Mouse (Mus musculus): ENCODE measurements around the gene Rtn4r. TPM values are rescaled to one million over a fixed set of nuclear protein-coding genes. Genes with fewer than 3 reads are reported as not detected.

Gene Rtn4r
- polyA plus RNA-seq, 1 experiment from 2014 or later: 1.1 TPM

GRCm38 (mm10) chr16:18084262-18084661, 43.2 kb upstream of the Rtn4r start:
- H3K4me1 ChIP-seq (ENCODE audit: control insufficient read depth, insufficient read depth, low read length): no peaks in the 10 kb centered on the region; the same call in 1 of the 2 replicates
- no peak overlapping the region for H3K9ac ChIP-seq (replicated peaks; ENCODE audit: low read length)
- H3K27me3 ChIP-seq (ENCODE audit: control insufficient read depth, insufficient read depth, low read length): no peaks in the 10 kb centered on the region
- H3K9me3 ChIP-seq (replicated peaks; ENCODE audit: control insufficient read depth, low read length): no peaks in the 10 kb centered on the region
- no peaks in the 10 kb centered on the region for H3K36me3 ChIP-seq (replicated peaks; ENCODE audit: control insufficient read depth, insufficient read depth, low read depth, low read length)
- no peak overlapping the region for H3K4me3 ChIP-seq (ENCODE audit: low read depth, low read length)
- no peak overlapping the region for H3K27ac ChIP-seq (replicated peaks; ENCODE audit: low read depth, low read length)
- DNase-seq (ENCODE audit: low spot score) (no peak), ATAC-seq (replicated peaks; ENCODE audit: insufficient number of reproducible peaks, low FRiP score, low TSS enrichment, low read depth) (no peak)
- no peak overlapping the region for H3K4me2 ChIP-seq (ENCODE audit: low read depth, low read length)
- WGBS: 91% methylated on average over 7 of the region's 7 CpGs

- Histone ChIP-seq H3K27ac (replicated peaks; ENCODE audit: low read depth, low read length) (no peak overlapping the region), H3K4me3 (ENCODE audit: low read depth, low read length) (no peak overlapping the region), H3K9ac (replicated peaks; ENCODE audit: low read length) (no peak overlapping the region), H3K9me3 (replicated peaks; ENCODE audit: control insufficient read depth, low read length) (no peaks in the 10 kb centered on the region), H3K4me2 (ENCODE audit: low read depth, low read length) (no peak overlapping the region), H3K4me1 (ENCODE audit: control insufficient read depth, insufficient read depth, low read length) (no peaks in the 10 kb centered on the region; the same call in 1 of the 2 replicates), H3K36me3 (replicated peaks; ENCODE audit: control insufficient read depth, insufficient read depth, low read depth, low read length) (no peaks in the 10 kb centered on the region), H3K27me3 (ENCODE audit: control insufficient read depth, insufficient read depth, low read length) (no peaks in the 10 kb centered on the region)
- 82% methylated on average over 5 of the region's 5 CpGs for WGBS
- no peak for ATAC-seq (replicated peaks; ENCODE audit: insufficient number of reproducible peaks, low FRiP score, low TSS enrichment, low read depth)
- no peak for DNase-seq (ENCODE audit: low spot score)
Observed at GRCm38 (mm10) chr16:18087101-18087500, 40.3 kb upstream of the Rtn4r start.

- 70% methylated on average over 5 of the region's 5 CpGs for WGBS
- no peak for ATAC-seq (replicated peaks; ENCODE audit: insufficient number of reproducible peaks, low FRiP score, low TSS enrichment, low read depth)
Observed at GRCm38 (mm10) chr16:18096348-18096747, 31.1 kb upstream of the Rtn4r start.

GRCm38 (mm10) chr16:18102816-18103215, 24.6 kb upstream of the Rtn4r start:
- Histone ChIP-seq H3K27me3 (ENCODE audit: control insufficient read depth, insufficient read depth, low read length) (no peaks in the 10 kb centered on the region), H3K4me2 (ENCODE audit: low read depth, low read length) (no peak overlapping the region), H3K4me3 (ENCODE audit: low read depth, low read length) (no peak overlapping the region), H3K4me1 (ENCODE audit: control insufficient read depth, insufficient read depth, low read length) (no peaks in the 10 kb centered on the region), H3K27ac (replicated peaks; ENCODE audit: low read depth, low read length) (no peak overlapping the region), H3K9me3 (replicated peaks; ENCODE audit: control insufficient read depth, low read length) (no peaks in the 10 kb centered on the region), H3K36me3 (replicated peaks; ENCODE audit: control insufficient read depth, insufficient read depth, low read depth, low read length) (no peaks in the 10 kb centered on the region), H3K9ac (replicated peaks; ENCODE audit: low read length) (no peak overlapping the region)
- ATAC-seq (replicated peaks; ENCODE audit: insufficient number of reproducible peaks, low FRiP score, low TSS enrichment, low read depth) (no peak), DNase-seq (ENCODE audit: low spot score) (no peak)
- WGBS: 73% methylated on average over 4 of the region's 4 CpGs

More at GRCm38 (mm10) chr16:18096348-18096747, 31.1 kb upstream of the Rtn4r start:
- no peaks in the 10 kb centered on the region for H3K36me3 ChIP-seq (replicated peaks; ENCODE audit: control insufficient read depth, insufficient read depth, low read depth, low read length)
- H3K9me3 ChIP-seq (replicated peaks; ENCODE audit: control insufficient read depth, low read length): no peaks in the 10 kb centered on the region
- H3K4me2 ChIP-seq (ENCODE audit: low read depth, low read length): no peak overlapping the region
- H3K4me1 ChIP-seq (ENCODE audit: control insufficient read depth, insufficient read depth, low read length): no peaks in the 10 kb centered on the region
- H3K27ac ChIP-seq (replicated peaks; ENCODE audit: low read depth, low read length): no peak overlapping the region
- H3K4me3 ChIP-seq (ENCODE audit: low read depth, low read length): no peak overlapping the region
- H3K27me3 ChIP-seq (ENCODE audit: control insufficient read depth, insufficient read depth, low read length): no peaks in the 10 kb centered on the region
- no peak overlapping the region for H3K9ac ChIP-seq (replicated peaks; ENCODE audit: low read length)
- no peak for DNase-seq (ENCODE audit: low spot score)

GRCm38 (mm10) chr16:18103366-18103765, 24.1 kb upstream of the Rtn4r start:
- Histone ChIP-seq H3K9me3 (replicated peaks; ENCODE audit: control insufficient read depth, low read length) (no peaks in the 10 kb centered on the region), H3K9ac (replicated peaks; ENCODE audit: low read length) (no peak overlapping the region), H3K4me3 (ENCODE audit: low read depth, low read length) (no peak overlapping the region), H3K4me1 (ENCODE audit: control insufficient read depth, insufficient read depth, low read length) (no peaks in the 10 kb centered on the region), H3K27ac (replicated peaks; ENCODE audit: low read depth, low read length) (no peak overlapping the region), H3K27me3 (ENCODE audit: control insufficient read depth, insufficient read depth, low read length) (no peaks in the 10 kb centered on the region), H3K4me2 (ENCODE audit: low read depth, low read length) (no peak overlapping the region), H3K36me3 (replicated peaks; ENCODE audit: control insufficient read depth, insufficient read depth, low read depth, low read length) (no peaks in the 10 kb centered on the region)
- ATAC-seq (replicated peaks; ENCODE audit: insufficient number of reproducible peaks, low FRiP score, low TSS enrichment, low read depth) (no peak), DNase-seq (ENCODE audit: low spot score) (no peak)
- WGBS: 85% methylated on average over 1 of the region's 1 CpGs

GRCm38 (mm10) chr16:18103808-18104207, 23.6 kb upstream of the Rtn4r start:
- no peak for ATAC-seq (replicated peaks; ENCODE audit: insufficient number of reproducible peaks, low FRiP score, low TSS enrichment, low read depth)

GRCm38 (mm10) chr16:18108221-18108966, 19.0 kb upstream of the Rtn4r start:
- Histone ChIP-seq H3K36me3 (replicated peaks; ENCODE audit: control insufficient read depth, insufficient read depth, low read depth, low read length) (no peaks in the 10 kb centered on the region), H3K9me3 (replicated peaks; ENCODE audit: control insufficient read depth, low read length) (no peaks in the 10 kb centered on the region), H3K27ac (replicated peaks; ENCODE audit: low read depth, low read length) (no peak overlapping the region), H3K27me3 (ENCODE audit: control insufficient read depth, insufficient read depth, low read length) (no peaks in the 10 kb centered on the region), H3K4me2 (ENCODE audit: low read depth, low read length) (no peak overlapping the region), H3K9ac (replicated peaks; ENCODE audit: low read length) (no peak overlapping the region), H3K4me3 (ENCODE audit: low read depth, low read length) (no peak overlapping the region), H3K4me1 (ENCODE audit: control insufficient read depth, insufficient read depth, low read length) (no peaks in the 10 kb centered on the region)
- WGBS: 57% methylated on average over 5 of the region's 5 CpGs
- peak; percentile 68 for ATAC-seq (replicated peaks; ENCODE audit: insufficient number of reproducible peaks, low FRiP score, low TSS enrichment, low read depth)
- peak; percentile 69 for DNase-seq (ENCODE audit: low spot score)

More at GRCm38 (mm10) chr16:18103808-18104207, 23.6 kb upstream of the Rtn4r start:
- no peaks in the 10 kb centered on the region for H3K27me3 ChIP-seq (ENCODE audit: control insufficient read depth, insufficient read depth, low read length)
- H3K9ac ChIP-seq (replicated peaks; ENCODE audit: low read length): no peak overlapping the region
- no peaks in the 10 kb centered on the region for H3K4me1 ChIP-seq (ENCODE audit: control insufficient read depth, insufficient read depth, low read length)
- no peak overlapping the region for H3K4me2 ChIP-seq (ENCODE audit: low read depth, low read length)
- 35% methylated on average over 6 of the region's 6 CpGs for WGBS
- H3K27ac ChIP-seq (replicated peaks; ENCODE audit: low read depth, low read length): no peak overlapping the region
- H3K4me3 ChIP-seq (ENCODE audit: low read depth, low read length): no peak overlapping the region
- no peaks in the 10 kb centered on the region for H3K36me3 ChIP-seq (replicated peaks; ENCODE audit: control insufficient read depth, insufficient read depth, low read depth, low read length)
- H3K9me3 ChIP-seq (replicated peaks; ENCODE audit: control insufficient read depth, low read length): no peaks in the 10 kb centered on the region
- no peak for DNase-seq (ENCODE audit: low spot score)

GRCm38 (mm10) chr16:18111042-18111441, 16.4 kb upstream of the Rtn4r start:
- H3K27ac ChIP-seq (replicated peaks; ENCODE audit: low read depth, low read length): no peak overlapping the region
- H3K4me3 ChIP-seq (ENCODE audit: low read depth, low read length): no peak overlapping the region
- ATAC-seq (replicated peaks; ENCODE audit: insufficient number of reproducible peaks, low FRiP score, low TSS enrichment, low read depth) (no peak), DNase-seq (ENCODE audit: low spot score) (no peak)
- no peak overlapping the region for H3K4me2 ChIP-seq (ENCODE audit: low read depth, low read length)
- H3K36me3 ChIP-seq (replicated peaks; ENCODE audit: control insufficient read depth, insufficient read depth, low read depth, low read length): no peaks in the 10 kb centered on the region
- H3K4me1 ChIP-seq (ENCODE audit: control insufficient read depth, insufficient read depth, low read length): no peaks in the 10 kb centered on the region
- H3K9ac ChIP-seq (replicated peaks; ENCODE audit: low read length): no peak overlapping the region
- H3K9me3 ChIP-seq (replicated peaks; ENCODE audit: control insufficient read depth, low read length): no peaks in the 10 kb centered on the region
- no peaks in the 10 kb centered on the region for H3K27me3 ChIP-seq (ENCODE audit: control insufficient read depth, insufficient read depth, low read length)
- WGBS: 82% methylated on average over 7 of the region's 7 CpGs

Measured in embryonic facial prominence, embryonic 11.5 days (tissue).